Mouse (Mus musculus) 3T3-L1 (cell line): Measurements from ENCODE around the gene Mrps15.
"Not testable (repeated sequence)": the region's sequence is repeated elsewhere in the genome, so short reads cannot be mapped to it uniquely, and the experiment has no call there.

Experiments
- DNase-seq: peaks from one replicate; pipeline ENCODE4 v3.0.0-alpha.2; 2015; ENCODE audit warnings: low read depth, low spot score

Gene Mrps15

DNA sequence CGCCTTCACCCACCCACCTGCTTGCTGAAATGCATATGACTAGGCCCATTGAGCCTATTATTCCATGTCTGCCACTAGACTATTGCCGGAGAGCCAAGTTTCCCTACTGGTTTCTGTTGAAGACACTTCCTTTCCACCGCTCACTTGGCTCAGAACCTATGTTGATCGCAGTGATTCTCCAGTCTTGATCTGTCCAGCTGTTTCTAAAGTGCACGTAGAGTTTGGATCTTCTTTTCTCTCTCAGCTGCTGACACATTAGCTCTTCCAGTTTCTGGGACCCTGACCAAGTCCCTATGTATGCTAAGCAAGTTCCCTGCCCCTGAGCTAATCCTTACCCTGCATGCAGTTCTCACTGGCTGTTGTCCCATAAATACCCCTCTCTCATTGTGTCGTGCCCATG, 31.1 kb downstream of the Mrps15 start:
- no peak for DNase-seq

DNA sequence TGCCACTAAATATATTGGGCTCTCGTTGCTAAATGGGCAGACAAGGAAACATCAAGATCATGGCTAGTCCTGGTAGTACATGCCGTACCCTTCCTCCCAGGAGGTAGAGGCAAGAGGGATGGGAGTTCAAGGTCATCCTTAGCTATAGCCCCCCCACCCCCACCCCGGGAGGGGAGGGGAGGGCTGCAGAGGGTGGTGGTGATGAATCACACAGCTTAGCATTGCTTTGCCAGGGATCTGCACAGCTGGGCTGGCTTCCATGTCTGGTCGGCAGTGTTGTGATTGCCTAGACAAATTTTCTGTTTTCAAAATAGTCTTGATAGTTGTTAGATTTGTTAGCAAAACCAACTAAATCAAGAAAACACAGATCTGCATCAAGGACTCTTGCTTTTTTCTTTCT, 32.5 kb downstream of the Mrps15 start:
- peak; percentile 25 for DNase-seq

DNA sequence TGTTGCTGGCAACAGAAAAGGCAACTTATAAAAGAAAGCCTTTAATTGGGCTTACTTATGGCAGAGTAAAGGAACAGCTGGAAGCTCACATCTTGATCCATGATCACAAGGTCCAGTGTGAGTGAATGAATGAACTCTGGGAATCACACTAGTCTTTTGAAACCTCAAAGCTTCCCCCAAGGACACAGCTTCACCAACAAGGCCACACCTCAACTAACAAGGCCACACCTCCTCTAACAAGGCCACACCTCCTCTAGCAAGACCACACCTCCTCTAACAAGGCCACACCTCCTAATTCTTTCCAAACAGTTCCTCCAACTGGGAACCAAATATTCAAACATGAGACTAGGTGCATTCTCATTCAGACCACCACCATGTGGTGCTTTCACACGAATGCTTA, 34.9 kb downstream of the Mrps15 start:
- DNase-seq: no peak

DNA sequence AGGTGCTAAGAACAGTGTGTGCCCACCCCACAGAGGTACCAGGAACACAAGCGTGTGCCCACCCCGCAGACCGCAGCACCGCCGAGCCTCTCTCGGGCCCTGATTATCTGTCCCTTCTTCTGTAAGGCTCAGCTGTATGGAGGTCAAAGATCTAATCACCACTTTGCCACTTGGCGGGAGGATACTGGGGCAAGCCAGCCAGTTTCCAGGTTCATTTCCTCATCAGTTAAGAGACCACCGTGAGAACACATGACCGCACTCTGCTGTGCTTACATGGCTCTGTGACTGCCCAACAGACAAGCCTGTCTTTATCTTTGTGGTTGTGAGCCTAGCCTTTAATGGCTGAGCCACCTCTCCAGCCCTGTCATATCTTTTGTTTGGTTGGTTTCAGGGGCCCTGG, 36.3 kb downstream of the Mrps15 start:
- no peak for DNase-seq

DNA sequence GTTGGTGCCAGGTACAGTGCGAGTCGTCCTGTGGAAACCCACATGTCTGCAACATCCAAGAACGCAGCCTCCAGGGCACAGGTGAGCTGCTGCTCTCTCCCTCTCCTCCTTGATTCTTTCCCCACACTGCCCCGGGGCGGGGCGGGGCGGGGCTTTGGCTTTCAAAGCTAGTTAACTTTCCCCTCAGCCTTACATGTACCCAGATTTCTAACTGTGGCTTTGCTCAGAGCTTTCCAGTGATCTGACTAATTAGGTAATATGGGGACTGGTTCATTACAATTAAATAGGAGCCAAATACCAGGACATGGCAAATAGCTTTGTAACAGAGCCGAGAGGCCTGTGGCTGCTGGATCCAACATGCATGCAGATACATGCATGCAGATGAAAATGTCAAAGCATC, 37.7 kb downstream of the Mrps15 start:
- DNase-seq: no peak

DNA sequence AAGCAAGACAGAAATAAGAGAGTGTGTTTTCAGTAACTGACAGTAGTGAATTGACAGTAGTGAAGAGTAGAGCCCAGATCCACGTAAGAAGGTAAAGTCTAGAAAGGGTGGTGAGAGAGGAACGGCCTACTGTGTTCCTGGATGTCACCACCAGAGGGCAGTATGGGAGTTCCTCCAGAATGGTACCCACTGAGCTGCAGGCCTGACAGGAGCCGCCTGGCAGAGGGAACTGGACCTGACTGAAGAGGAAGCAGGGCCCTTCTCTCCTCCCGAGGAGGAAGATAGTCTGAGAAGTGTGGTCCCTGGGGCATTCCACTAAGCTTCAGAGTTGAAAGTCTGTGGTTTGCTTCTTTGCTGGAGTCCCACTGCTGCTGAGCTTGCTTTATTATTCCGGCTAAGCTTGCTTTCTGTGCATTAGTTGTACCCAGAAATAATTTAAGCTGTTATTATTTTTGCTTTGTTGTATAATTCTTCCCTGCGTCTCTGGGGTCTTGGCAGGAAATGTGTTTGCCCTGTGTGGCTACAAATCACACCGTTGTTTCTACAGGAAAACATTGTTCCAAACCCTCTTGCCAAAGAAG, 39.4 kb downstream of the Mrps15 start:
- DNase-seq: peak; percentile 93

DNA sequence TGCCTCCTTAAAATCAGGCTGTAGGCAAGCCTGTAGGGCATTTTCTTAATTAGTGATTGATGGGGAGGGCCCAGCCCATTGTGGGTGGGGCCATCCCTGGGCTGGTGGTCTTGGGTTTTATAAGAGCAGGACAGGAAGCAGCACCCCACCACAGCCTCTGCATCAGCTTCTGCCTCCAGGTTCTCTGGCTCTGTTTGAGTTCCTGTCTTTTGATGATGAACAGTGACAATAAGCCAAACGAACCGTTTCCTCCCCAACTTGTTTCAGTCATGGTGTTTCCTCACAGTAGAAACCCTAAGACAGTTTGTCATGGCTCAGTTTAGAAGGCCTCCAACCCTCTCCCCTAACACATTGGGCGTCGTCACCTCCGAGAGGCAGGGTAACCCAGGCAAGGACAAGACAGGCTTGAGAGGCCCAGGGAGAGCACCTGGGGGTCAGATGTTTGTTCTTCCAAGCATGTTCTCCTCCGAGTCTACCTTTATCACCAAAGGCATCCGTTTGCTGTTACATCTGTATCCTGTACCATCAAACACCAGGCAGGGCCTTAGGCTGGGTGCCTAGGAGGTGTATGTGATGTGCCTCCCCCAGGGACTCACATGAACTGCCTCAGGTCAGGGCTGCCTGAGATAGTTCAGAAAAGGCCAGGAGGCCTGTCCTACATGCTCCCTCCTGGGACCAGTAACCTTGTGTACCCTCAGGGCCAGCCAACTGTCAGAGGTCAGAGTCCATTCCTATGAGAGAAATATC, 43.5 kb downstream of the Mrps15 start:
- DNase-seq: no peak

DNA sequence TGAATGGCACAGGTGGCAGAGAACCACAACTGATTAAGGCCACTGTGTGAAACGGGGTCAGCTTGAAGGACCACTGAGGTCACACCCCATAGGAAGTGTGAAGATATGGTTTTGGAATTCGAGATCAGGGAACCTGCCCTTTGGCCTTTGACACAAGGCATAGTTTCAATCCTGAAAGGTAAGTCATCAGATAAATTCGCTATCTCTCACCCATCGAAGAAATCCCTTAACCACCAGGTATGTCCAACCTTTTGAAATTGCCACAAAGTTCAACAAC, 44.1 kb downstream of the Mrps15 start:
- DNase-seq: no peak

DNA sequence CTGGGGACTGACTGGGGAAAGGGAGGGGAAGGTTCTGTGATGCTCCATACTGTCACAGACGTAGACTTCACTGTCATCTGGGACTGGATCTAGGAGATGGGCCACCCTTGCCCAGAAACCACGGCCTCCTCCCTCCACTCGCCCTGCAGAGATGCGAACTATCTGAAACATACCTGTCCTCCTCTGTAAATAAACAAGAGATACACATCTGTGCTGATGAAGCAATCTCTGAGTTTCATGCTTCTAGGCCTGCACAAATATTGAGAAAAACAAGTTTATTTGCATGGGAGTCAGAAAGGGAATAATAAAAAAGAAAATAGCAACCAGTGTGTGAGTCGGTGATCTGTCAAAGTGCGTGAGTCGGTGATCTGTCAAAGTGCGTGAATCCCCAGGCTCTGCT, 45.1 kb downstream of the Mrps15 start:
- DNase-seq: no peak

DNA sequence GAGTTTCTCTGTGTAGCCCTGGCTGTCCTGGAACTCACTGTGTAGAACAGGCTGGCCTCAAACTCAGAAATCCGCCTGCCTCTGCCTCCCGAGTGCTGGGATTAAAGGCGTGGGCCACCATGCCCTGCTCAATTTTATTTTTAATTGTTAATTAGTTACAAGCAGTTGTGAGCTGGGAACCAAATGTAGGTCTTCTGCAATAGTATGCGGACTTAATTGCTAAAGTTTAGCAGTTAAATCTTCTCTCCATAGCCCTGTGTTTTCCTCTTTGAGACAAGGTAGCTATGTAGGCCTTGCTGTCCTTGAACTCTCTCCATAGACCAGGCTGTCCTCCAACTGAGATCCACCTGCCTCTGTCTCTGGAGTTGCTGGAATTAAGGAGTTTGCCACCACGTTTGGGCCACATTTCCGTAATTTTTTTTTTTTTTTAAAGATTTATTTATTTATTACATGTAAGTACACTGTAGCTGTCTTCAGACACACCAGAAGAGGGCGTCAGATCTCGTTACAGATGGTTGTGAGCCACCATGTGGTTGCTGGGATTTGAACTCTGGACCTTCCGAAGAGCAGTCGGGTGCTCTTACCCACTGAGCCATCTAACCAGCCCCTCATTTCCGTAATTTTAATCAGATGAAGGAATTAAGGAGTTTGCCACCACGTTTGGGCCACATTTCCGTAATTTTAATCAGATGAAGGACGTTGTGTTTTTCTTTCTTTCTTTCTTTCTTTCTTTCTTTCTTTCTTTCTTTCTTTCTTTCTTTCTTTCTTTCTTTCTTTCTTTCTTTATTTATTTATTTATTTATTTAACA, 49.1 kb downstream of the Mrps15 start:
- not testable (repeated sequence) for DNase-seq

DNA sequence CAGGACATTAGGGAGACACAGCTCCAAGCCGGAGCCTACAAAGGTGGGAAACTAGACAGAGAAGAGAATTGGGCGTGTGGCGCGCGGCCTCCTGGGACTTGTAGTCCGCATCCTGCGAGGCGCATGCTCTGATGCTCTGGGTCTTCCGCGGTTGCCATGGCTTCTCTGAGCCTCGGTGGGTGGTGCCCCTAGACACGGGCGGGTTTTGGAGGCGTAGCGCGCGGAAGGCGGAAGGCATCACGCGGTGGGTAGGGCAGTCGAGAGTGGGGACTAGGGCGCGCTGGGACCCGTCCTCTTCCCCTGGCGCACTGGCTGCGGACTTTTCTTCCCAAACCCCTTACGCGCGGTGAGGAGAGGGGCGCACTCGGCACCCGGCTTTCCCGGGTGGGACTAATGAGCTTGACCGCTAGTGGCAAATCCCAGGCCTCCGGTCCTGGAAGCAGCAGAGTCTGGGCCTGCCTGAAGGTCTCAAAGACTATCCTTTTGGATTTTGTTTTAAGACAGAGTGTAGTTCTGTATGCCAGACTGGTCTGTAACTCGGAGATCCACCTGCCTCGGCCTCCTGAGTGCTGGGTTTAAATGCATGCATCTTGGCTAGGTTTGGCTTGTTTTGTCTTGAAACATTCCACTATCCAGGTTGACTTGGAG, 49.9 kb downstream of the Mrps15 start, which contains the start of gene Lsm10:
Lsm10 (plus strand) TSS at position 160 of the 648 bp plus-strand sequence.
- DNase-seq: peak; percentile 97

DNA sequence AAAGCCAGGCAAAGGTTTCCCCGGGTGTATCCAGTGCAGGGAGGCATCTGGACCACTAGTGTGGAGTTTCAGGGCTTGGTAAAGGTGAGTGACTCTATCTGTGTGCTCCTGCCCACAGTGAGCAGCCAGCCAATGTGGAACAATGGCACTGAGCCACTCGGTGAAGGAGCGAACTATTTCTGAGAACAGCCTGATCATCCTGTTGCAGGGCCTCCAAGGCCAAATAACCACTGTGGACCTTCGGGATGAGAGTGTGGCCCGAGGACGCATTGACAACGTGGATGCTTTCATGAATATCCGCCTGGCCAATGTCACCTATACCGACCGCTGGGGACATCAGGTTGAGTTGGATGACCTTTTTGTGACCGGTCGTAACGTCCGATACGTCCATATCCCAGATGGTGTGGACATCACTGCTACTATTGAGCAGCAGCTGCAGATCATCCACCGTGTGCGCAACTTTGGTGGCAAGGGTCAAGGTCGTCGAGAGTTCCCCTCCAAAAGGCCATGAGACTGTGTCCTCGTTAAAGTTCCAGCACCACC, 51.1 kb downstream of the Mrps15 start:
- DNase-seq: no peak

DNA sequence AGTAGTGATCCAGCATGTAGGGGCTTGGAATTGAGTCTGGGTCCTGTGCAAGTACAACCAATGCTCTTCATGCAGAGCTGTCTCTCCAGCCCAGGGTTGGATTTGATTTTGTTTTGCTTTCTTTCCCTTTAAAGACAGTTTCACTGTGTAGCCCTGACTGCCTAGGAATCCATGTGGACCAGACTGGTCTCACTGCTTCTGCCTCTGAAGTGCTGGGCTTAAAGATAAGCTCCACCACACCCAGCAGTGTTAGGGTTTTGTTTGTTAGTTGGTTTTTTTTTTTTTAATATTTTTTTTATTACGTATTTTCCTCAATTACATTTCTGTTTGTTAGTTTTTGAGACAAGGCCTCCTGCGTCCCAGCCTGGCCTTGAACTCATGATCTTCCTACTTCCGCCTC, 52.6 kb downstream of the Mrps15 start:
- no peak for DNase-seq

DNA sequence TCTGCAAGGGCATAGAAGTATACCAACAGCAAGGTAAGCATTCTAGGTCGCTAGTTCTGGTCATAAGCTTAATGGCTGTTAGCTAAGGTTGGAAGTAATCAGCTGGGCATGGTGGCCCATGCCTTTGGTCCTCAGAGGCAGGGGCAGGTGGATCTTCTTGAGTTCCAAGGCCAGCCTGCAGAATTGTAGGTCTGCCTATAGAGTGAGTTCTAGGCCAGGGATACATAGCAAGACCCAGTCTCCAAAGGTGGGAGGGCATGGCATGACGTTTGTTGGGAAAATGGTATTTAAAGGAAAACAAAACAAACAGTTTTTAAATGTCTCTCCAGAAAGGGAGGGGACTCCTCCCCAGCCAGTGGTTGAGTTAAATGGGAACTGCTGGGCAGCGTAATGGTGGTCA, 54.0 kb downstream of the Mrps15 start:
- no peak for DNase-seq

DNA sequence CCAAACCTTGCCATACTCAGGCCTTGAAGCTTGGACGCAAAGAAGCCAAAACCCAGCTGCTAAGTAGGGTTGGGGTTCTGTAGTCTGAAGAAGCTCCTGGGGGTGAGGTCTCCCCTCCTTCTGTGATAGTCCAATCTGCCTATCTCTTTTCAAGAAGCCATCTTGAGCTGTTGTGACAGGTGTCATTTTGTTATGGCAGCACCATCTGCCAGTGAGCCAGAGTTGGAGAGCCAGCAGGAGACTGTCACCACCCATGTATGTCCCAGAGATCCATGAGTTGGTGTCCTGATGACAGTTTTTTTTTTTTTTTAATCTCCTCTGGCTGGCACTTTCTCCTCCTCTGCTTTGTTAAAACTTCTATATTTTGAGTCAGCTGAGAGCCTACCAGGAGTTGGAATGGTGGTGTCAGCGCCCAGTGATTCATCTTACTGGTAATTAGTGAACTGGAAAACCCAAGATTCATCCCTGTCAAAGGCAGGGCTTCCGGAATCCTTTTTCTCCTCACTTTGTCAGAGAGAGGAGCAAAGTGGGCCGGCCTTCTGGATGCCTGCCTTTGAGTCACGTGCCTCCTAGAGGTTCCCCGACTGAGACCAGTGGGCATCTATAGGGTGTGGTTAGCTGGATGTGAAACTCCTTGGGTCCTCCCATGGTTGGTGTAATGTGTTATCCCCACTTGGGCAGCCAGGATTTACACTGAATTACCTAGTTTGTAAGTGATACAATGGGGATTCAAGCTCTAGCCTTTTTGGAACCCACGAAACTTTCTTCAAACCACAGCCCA, 55.5 kb downstream of the Mrps15 start:
- DNase-seq: peak; percentile 97

DNA sequence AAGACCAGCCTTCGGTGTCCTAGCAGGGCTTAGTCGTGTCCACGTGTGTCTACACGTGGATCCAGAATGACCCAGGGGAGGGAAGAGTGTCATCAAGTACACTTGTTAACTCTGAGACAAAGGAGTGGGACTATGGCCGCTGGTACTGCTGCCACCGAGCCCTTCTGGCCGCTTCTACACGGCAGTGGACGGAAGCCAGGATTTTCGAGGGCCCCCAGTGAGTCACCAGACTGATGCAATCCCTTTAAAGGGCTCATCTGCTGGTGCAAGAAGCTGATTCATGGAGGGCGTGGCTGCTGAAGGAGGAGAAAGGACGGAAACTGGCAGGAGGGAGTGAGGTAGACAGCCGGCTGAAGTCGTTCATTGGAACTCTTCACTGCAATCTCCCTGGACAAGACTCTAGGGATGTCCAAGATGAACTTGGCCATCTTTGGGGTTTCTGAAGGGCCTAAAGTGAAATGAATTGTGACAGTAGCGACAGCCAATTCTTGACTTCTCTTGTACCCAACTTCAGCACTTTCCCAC, 56.4 kb downstream of the Mrps15 start:
- DNase-seq: peak; percentile 99

DNA sequence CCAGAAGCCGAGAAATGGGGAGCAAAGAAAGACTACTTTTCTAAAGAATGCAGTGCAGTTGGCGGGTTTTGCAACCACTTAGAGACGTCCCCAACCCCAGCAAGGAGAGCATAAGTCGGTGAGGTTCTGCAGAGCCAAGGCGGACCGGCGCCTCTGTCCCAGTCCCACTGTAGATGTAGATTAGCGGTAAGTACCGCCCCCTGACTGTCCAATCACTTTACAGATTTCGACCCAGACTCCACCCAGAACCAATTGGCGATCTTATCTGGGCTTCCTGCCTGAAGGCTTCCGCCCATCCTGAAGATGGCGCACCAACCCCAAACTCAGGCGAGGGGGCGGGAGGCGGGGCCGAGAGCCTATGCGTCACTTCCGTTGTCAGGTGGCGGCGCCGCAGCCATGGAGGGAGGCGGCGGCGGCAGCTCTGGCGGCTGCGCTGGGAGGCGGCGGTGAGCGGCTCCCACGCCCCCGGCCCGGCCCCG, 56.9 kb downstream of the Mrps15 start, which contains the start of gene Stk40:
Stk40 (plus strand) TSS at position 368 of the 479 bp plus-strand sequence.
- DNase-seq: peak; percentile 99

DNA sequence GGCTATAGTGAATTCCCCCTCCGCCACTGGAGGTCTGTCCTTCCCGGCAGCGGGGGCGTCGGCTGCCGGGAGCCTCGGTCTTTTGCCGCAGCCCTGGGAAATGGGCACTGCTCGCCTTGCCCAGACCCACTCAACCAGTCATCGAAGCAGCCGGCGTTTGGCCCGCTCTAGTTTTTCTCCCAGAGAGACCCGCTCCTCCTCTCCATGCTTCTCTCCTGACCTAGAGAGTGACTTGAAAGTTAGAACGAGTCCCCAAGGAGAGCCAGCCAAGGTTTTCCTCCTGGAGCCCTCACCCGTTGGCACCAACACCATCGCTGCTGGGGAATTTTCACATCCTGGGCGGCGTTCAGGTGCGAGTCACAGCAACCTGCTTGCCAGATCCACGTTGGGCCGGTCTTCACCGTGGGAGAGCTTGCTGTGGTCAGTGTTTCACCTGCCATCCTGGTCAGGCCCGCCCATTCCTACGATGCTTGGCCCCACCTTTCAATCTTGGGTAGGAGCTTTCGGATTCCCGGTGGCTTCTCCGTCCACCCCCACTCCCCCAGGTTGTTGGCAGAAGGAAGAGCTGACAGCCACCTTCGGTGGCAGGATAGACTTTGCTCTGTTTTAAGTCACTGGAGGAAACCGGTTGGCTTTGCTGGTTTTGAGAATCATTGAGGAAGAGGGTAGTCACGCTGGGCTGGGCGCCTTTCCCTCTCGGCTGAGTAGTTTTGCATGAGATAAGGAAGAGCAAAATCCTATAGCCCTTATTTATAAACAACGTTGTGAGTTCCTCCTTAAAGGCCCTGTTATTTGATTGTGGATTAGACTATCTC, 57.7 kb downstream of the Mrps15 start:
- peak; percentile 44 for DNase-seq
